Comparison of ENCODE assay signal across 8 mouse cellular contexts in genomic region chr11:103381956-103382613, GRCm38 (mm10). TPM values are rescaled to one million over a fixed set of nuclear protein-coding genes. Genes with fewer than 3 reads are reported as not detected.
DNase-seq lines count a peak whose midpoint lies in the region; TF ChIP-seq lines count a peak whose summit lies in the region.
"Had no signal": no experiment of that assay in that cellular context is flagged by ENCODE, and none has a peak within 500 bp of the region (broad histone marks: within the 10 kb centered on the region; RNA-seq: fewer than 3 reads in every experiment).

No protein-coding gene starts in this region.

- no peak for TF ChIP-seq POLR2A in kidney, adult 2 months (IDR thresholded peaks at IDR 0.05; ENCODE audit: low read depth, low read length)

- TF ChIP-seq CTCF in kidney, adult 2 months (conservative IDR thresholded peaks at IDR 0.05; ENCODE audit: insufficient read depth, insufficient read length, low read depth, low read length), result no peak

- no peaks in the 10 kb centered on the region for H3K27me3 ChIP-seq in kidney, adult 2 months (replicated peaks; ENCODE audit: control insufficient read depth, insufficient read depth, low read length)
- H3K27me3 ChIP-seq: hindbrain, embryonic 15.5 days had no signal

- no peak overlapping the region for H3K4me3 ChIP-seq in kidney, adult 2 months (ENCODE audit: insufficient read depth, low read depth, low read length)
- H3K4me3 ChIP-seq: hindbrain, embryonic 15.5 days had no signal

- peak overlapping the region; percentile 37; the same call in 1 of the 2 replicates for H3K27ac ChIP-seq in kidney, adult 2 months (ENCODE audit: insufficient read depth, low read depth, low read length)
- H3K27ac ChIP-seq: hindbrain, embryonic 15.5 days had no signal

- H3K36me3 ChIP-seq in kidney, adult 2 months (ENCODE audit: control insufficient read depth, insufficient read depth, low read length), result no peaks in the 10 kb centered on the region; the same call in 1 of the 2 replicates

- peak; percentile 70 for DNase-seq in CD4-positive helper T cell, adult 2 months (ENCODE audit: low read depth, low spot score)
- peak; percentile 76 for DNase-seq in MN1 (ENCODE audit: low spot score)
- peak; percentile 62 for DNase-seq in gastrocnemius, postnatal 25 days
- peak; percentile 86 for DNase-seq in kidney, adult 2 months
- peak; percentile 96 for DNase-seq in lung, postnatal 36 days
- no peak for DNase-seq in cerebellum, adult 8-10 months
- no peak for DNase-seq in embryo, embryonic 9.5 days (ENCODE audit: extremely low spot score)

- H3K4me1 ChIP-seq in kidney, adult 2 months (ENCODE audit: control insufficient read depth, insufficient read depth, low read length), result peaks cover 8% of the 10 kb centered on the region; the same call in 1 of the 2 replicates
- H3K4me1 ChIP-seq: hindbrain, embryonic 15.5 days had no signal

- 40% methylated on average over 5 of the region's 5 CpGs for WGBS in kidney, adult 2 months

RNA-seq across cellular contexts. Expression of gene Arhgap27, which starts 18.6 kb away (rescaled TPM):
- total RNA-seq in gastrocnemius, postnatal 25 days (2021), result 1 to 10 TPM; 3.0 to 4.6 TPM
- 38.4 and 46.8 TPM in 2 replicates for polyA plus RNA-seq in kidney, adult 2 months (2012; rRNA removed)

RNA-seq across cellular contexts. Expression of gene Plekhm1, which starts 30.4 kb away (rescaled TPM):
- 1 to 10 TPM; 9.3 to 9.4 TPM for total RNA-seq in gastrocnemius, postnatal 25 days (2021)
- polyA plus RNA-seq in kidney, adult 2 months (2012; rRNA removed), result 21.9 and 24.0 TPM in 2 replicates

Comparison
In these comparisons a context has a peak if more than half of its experiments do, and no peak if none do; other contexts are left out.
1. DNase-seq: peak in CD4-positive helper T cell, adult 2 months (single experiment), MN1 (single experiment), gastrocnemius, postnatal 25 days (single experiment), kidney, adult 2 months (single experiment) and lung, postnatal 36 days (single experiment); none in cerebellum, adult 8-10 months (single experiment) and embryo, embryonic 9.5 days (single experiment).